Mouse (Mus musculus): Measurements from ENCODE around the gene Btnl6. TPM values are rescaled to one million over a fixed set of nuclear protein-coding genes. Genes with fewer than 3 reads are reported as not detected.
"Not testable (repeated sequence)": the region's sequence is repeated elsewhere in the genome, so short reads cannot be mapped to it uniquely, and the experiment has no call there.

Gene Btnl6
- polyA plus RNA-seq, 1 experiment from 2014 or later = not detected

DNA sequence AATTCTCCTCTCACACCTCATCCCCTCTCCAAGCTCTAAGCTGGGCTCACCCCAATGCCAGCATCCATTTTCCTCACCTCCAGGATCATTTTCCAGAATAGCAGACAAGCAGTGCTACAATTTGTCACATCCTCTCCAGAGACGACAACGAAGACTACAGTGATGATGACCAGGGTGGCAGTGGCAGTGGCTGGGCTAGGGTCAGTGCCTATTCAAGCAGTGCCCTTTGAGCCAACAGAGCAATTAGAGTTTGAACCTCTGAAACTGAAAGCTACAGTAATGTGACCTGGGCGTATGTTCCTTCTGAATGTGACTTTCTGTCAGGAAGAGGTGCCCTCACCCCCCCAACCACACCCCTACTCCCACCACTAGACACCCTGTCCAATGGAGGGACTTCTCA is 32.0 kb upstream of the Btnl6 start:
- H3K9ac ChIP-seq = no peak overlapping the region
- H3K4me1 ChIP-seq = no peaks in the 10 kb centered on the region
- WGBS = 87% methylated on average over 3 of the region's 3 CpGs
- H3K9me3 ChIP-seq = no peaks in the 10 kb centered on the region
- no peaks in the 10 kb centered on the region for H3K27me3 ChIP-seq
- ATAC-seq (ENCODE audit: low FRiP score) = no peak
- no peaks in the 10 kb centered on the region for H3K36me3 ChIP-seq (replicated peaks)
- H3K27ac ChIP-seq = no peak overlapping the region
- no peak overlapping the region for H3K4me3 ChIP-seq (replicated peaks)
- H3K4me2 ChIP-seq = no peak overlapping the region

DNA sequence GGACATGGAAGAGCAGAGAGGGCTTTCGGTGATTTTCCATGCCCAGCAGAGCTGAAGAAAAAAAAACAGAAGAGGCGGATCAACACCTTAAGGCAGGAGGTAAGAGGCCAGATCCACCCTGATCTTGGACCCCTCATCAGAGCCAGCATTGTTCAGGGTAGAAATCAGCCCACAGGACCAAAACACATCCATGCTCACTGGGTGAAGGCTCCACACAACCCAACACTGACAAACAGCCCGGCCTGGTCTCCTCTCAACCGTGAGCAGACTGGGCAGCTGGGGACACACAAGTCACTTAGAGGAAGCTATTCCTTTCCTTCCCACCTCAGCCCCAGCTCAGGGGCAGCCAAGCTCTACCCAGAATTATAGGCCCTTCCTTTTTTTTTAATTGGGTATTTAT is 30.4 kb upstream of the Btnl6 start:
- Histone ChIP-seq H3K9me3 (no peaks in the 10 kb centered on the region), H3K27ac (no peak overlapping the region), H3K36me3 (replicated peaks) (no peaks in the 10 kb centered on the region), H3K9ac (no peak overlapping the region), H3K4me3 (replicated peaks) (no peak overlapping the region), H3K4me2 (no peak overlapping the region), H3K4me1 (no peaks in the 10 kb centered on the region), H3K27me3 (no peaks in the 10 kb centered on the region)
- WGBS = 95% methylated on average over 4 of the region's 4 CpGs
- no peak for ATAC-seq (ENCODE audit: low FRiP score)

DNA sequence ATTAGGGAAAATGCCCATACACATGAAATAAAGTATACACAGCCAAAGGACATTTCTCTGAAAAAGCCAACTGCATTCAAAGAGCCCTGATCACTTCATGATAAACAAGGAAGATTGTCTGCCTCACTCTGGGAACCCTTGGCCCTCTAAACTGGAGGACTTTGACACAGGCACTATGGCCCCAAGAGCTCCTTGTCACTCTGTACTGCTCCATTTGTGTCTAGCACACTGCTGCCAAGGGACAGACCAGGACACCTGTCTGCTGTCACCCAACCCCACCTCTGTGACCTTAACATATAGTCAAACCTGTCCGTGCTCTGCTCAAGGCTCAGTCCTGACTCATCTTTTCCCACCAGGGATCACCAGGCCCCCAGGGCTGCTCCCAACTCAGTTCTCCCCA is 29.6 kb upstream of the Btnl6 start:
- Histone ChIP-seq H3K27ac (no peak overlapping the region), H3K4me2 (no peak overlapping the region), H3K4me1 (no peaks in the 10 kb centered on the region), H3K9me3 (no peaks in the 10 kb centered on the region), H3K9ac (no peak overlapping the region), H3K36me3 (replicated peaks) (no peaks in the 10 kb centered on the region), H3K27me3 (no peaks in the 10 kb centered on the region), H3K4me3 (replicated peaks) (no peak overlapping the region)
- WGBS = 93% methylated on average over 1 of the region's 1 CpGs
- ATAC-seq (ENCODE audit: low FRiP score) = no peak

DNA sequence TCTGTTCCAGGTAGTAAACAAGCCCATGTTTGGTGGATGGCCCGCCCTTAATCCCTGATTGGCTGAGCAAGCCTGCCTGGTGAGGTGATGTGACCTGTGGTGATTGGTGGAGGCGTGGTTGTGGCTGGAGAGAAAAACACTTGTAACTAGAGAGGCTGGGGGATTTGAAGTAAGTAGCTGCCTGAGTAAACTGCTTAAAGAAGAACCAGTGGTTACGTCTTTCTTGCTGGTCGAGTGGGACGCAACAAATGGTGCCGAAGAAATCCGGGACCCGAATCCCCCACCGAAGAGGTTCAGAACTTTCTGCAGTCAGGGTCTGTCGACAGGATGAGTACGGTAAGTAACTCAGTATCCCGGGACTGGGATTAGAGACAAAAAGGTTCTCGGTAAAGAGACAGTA is 26.4 kb upstream of the Btnl6 start:
- H3K4me2 ChIP-seq; H3K36me3 ChIP-seq (replicated peaks); H3K4me3 ChIP-seq (replicated peaks); ATAC-seq (ENCODE audit: low FRiP score); H3K9me3 ChIP-seq; H3K27me3 ChIP-seq; H3K4me1 ChIP-seq; H3K27ac ChIP-seq; H3K9ac ChIP-seq: not testable (repeated sequence)
- WGBS = 92% methylated on average over 13 of the region's 13 CpGs

DNA sequence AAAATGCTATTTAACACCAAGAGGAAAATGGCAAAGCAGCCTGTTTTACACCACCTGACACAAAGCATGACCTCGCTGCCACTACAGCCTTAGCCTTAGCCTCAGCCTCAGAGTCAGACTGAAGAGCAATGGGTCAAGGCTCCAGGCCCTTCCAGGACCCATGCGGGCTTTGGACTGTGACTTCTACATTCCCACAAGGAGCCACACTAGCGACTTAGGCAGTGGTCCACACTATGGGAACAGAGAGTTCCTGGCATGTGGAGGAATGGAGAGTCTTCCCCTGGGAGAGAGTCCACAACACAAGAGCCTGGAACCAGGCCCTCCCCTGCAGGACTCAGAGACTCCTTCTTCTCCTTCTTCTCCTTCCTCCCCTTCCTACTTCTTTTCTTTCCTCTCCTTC is 15.5 kb upstream of the Btnl6 start:
- Histone ChIP-seq H3K4me3 (replicated peaks) (no peak overlapping the region), H3K36me3 (replicated peaks) (no peaks in the 10 kb centered on the region), H3K9ac (no peak overlapping the region), H3K4me1 (no peaks in the 10 kb centered on the region), H3K27ac (no peak overlapping the region), H3K9me3 (no peaks in the 10 kb centered on the region), H3K27me3 (no peaks in the 10 kb centered on the region), H3K4me2 (no peak overlapping the region)
- no peak for ATAC-seq (ENCODE audit: low FRiP score)
- 78% methylated on average over 3 of the region's 3 CpGs for WGBS

DNA sequence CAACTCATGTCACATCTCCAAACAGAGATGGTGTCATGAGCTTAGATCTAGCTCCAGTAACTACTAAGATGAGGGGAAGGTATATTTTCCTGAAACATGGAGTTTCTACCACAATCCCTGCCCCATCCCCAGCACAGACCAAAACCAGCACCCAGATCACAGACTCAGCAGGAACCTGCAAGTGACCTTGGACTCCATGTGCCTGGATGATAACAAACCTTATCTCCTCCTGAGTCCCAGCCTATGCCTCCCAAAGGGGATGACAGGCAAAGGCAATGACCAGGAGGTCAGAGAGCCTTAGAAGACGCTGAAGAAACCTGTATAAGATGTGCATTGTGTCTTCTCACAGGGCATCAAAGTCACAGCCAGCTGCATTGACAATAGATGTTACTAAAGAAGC is 1.8 kb upstream of the Btnl6 start:
- Histone ChIP-seq H3K9me3 (no peaks in the 10 kb centered on the region), H3K4me2 (no peak overlapping the region), H3K4me3 (replicated peaks) (no peak overlapping the region), H3K27ac (no peak overlapping the region), H3K36me3 (replicated peaks) (no peaks in the 10 kb centered on the region), H3K4me1 (no peaks in the 10 kb centered on the region), H3K27me3 (no peaks in the 10 kb centered on the region), H3K9ac (no peak overlapping the region)
- no peak for ATAC-seq (ENCODE audit: low FRiP score)
- WGBS = 65% methylated on average over 1 of the region's 1 CpGs

DNA sequence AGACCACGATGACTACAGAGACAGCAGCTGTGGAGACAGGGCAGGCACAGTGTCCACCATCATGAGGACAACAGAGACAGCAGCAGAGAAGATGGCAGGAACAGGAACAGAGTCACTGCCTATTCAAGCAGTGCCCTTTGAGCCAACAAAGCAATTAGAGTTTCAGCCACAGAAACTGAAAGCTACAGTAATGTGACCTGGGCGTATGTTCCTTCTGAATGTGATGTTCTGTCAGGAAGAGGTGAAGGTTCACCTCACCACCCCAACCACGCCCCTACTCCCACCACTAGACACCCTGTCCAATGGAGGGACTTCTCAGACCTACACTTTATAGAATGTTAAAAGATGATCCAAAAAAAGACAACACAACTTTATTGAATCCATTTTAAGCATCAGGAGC is 1.4 kb upstream of the Btnl6 start:
- not testable (repeated sequence) for H3K9ac ChIP-seq; H3K27me3 ChIP-seq; H3K9me3 ChIP-seq; H3K4me2 ChIP-seq; H3K4me1 ChIP-seq; ATAC-seq (ENCODE audit: low FRiP score); H3K27ac ChIP-seq; H3K36me3 ChIP-seq (replicated peaks); H3K4me3 ChIP-seq (replicated peaks)
- 74% methylated on average over 3 of the region's 3 CpGs for WGBS

DNA sequence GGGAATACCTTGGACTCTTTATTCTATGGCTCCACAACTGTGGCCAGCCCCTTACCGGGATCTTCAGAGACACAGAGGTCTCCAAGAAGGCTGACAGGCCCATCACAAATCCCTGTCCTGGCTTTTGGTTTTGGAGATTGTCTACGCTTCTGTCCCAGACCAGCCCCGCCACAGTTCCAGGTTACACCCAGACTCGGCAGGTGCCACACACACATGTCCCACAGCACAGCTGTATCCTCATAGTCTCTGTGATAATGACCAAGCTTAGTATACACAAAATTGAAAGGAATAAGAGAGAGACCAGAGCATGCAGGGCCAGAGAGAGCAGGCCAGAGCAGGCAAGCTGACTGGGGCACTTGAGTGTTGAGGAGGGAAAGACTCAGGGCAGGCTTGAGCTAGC is 643 bp upstream of the Btnl6 start:
- H3K4me3 ChIP-seq (replicated peaks) = no peak overlapping the region
- ATAC-seq (ENCODE audit: low FRiP score) = no peak
- no peak overlapping the region for H3K4me2 ChIP-seq
- no peaks in the 10 kb centered on the region for H3K27me3 ChIP-seq
- H3K36me3 ChIP-seq (replicated peaks) = no peaks in the 10 kb centered on the region
- 91% methylated on average over 4 of the region's 4 CpGs for WGBS
- H3K9me3 ChIP-seq = no peaks in the 10 kb centered on the region
- no peak overlapping the region for H3K9ac ChIP-seq
- no peaks in the 10 kb centered on the region for H3K4me1 ChIP-seq
- no peak overlapping the region for H3K27ac ChIP-seq

DNA sequence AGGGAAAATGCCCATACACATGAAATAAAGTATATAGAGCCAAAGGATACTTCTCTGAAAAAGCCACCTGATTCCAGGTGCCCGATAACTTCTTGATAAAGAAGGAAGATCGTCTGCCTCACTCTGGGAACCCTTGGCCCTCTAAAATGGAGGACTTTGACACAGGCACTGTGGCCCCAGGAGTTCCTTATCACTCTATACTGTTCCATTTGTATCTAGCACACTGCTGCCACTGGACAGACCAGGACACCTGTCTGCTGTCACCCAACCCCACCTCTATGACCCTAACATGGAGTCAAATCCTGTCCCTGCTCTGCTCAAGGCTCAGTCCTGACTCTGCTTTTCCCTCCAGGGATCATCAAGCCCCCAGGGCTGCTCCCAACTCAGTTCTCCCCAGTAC is 638 bp downstream of the Btnl6 start:
- Histone ChIP-seq H3K4me2 (no peak overlapping the region), H3K27ac (no peak overlapping the region), H3K9me3 (no peaks in the 10 kb centered on the region), H3K36me3 (replicated peaks) (no peaks in the 10 kb centered on the region), H3K4me1 (no peaks in the 10 kb centered on the region), H3K9ac (no peak overlapping the region), H3K27me3 (no peaks in the 10 kb centered on the region), H3K4me3 (replicated peaks) (no peak overlapping the region)
- WGBS = 81% methylated on average over 2 of the region's 2 CpGs
- no peak for ATAC-seq (ENCODE audit: low FRiP score)

DNA sequence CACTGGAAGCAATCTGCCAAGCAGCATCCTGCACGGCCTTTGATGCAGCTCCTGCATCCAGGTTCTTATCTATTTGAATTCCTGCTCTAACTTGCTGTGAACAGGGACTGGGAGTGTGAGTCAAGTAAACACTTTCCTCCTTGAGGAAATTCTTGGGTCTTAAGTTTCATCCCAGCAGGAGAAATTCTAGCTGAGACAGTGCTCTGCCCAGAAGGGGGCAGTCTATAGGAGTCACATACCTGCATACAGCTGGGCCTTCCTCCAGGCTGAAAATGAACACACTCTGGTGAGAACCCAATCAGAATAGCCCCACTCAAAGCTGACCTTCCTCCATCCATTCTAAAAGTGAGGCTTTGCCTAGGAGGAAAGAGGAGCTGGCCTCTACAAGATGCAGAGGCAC is 5.4 kb downstream of the Btnl6 start:
- H3K4me1 ChIP-seq; H3K27ac ChIP-seq; H3K4me2 ChIP-seq; H3K9me3 ChIP-seq; H3K4me3 ChIP-seq (replicated peaks); H3K27me3 ChIP-seq; H3K9ac ChIP-seq; ATAC-seq (ENCODE audit: low FRiP score); H3K36me3 ChIP-seq (replicated peaks): not testable (repeated sequence)
- 77% methylated on average over 1 of the region's 1 CpGs for WGBS

DNA sequence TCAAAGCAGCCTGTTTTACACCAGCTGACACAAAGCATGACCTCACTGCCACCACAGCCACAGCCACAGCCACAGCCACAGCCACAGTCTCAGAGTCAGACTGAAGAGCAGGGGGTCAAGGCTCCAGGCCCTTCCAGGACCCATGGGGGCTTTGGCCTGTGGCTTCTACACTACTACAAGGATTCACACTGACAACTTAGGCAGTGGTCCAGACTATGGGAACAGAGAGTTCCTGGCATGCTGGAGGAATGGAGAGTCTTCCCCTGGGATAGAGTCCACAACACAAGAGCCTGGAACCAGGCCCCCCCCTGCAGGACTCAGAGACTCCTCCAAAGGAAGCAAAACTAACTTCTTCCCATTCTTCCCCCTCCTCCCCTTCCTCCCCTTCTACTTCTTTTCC is 9.6 kb downstream of the Btnl6 start:
- H3K4me3 ChIP-seq (replicated peaks) = no peak overlapping the region
- H3K36me3 ChIP-seq (replicated peaks) = no peaks in the 10 kb centered on the region
- H3K27ac ChIP-seq = no peak overlapping the region
- no peak overlapping the region for H3K9ac ChIP-seq
- no peaks in the 10 kb centered on the region for H3K4me1 ChIP-seq
- ATAC-seq (ENCODE audit: low FRiP score) = no peak
- H3K4me2 ChIP-seq = no peak overlapping the region
- no peaks in the 10 kb centered on the region for H3K27me3 ChIP-seq
- H3K9me3 ChIP-seq = no peaks in the 10 kb centered on the region

DNA sequence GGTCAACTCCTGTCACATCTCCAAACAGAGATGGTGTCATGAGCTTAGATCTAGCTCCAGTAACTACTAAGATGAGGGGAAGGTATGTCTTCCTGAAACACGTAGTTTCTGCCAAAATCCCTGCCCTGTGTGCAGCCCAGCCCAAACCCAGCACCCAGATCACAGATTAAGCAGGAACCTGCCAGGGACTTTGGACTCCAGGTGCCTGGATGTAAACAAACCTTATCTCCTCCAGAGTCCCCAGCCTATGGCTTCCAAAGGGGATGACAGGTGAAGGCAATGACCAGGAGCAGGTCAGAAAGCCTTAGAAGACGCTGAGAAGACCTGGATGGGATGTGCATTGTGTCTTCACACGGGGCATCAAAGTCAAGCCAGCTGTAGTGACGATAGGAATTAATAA is 19.4 kb downstream of the Btnl6 start:
- not testable (repeated sequence) for H3K4me3 ChIP-seq (replicated peaks); H3K27ac ChIP-seq; H3K9me3 ChIP-seq; H3K4me2 ChIP-seq; H3K36me3 ChIP-seq (replicated peaks); ATAC-seq (ENCODE audit: low FRiP score); H3K9ac ChIP-seq; H3K27me3 ChIP-seq; H3K4me1 ChIP-seq
- WGBS = 86% methylated on average over 4 of the region's 4 CpGs

DNA sequence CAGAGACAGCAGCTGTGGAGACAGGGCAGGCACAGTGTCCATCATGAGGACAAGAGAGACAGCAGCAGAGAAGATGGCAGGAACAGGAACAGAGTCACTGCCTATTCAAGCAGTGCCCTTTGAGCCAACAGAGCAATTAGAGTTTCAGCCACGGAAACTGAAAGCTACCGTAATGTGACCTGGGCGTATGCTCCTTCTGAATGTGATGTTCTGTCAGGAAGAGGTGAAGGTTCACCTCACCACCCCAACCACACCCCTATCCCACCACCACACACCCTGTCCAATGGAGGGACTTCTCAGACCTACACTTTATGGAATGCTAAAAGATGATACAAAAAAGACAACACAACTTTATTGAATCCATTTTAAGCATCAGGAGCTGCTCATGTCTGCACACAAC is 19.8 kb downstream of the Btnl6 start:
- not testable (repeated sequence) for ATAC-seq (ENCODE audit: low FRiP score); H3K27me3 ChIP-seq

DNA sequence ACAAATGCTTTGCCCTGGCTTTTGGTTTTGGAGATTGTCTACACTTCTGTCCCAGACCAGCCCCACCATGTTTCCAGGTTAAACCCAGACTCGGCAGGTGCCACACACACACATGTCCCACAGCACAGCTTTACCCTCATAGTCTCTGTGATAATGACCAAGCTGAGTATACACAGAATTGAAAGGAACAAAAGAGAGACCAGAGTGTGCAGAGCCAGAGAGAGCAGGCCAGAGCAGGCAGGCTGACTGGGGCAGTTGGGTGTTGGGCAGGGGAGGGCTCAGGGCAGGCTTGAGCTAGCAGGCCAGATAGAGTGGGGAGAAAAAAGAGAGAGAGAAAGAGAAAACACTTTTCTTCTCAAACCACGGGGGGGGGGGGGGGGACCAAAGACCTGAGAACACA is 20.6 kb downstream of the Btnl6 start:
- Histone ChIP-seq H3K4me1 (no peaks in the 10 kb centered on the region), H3K36me3 (replicated peaks) (no peaks in the 10 kb centered on the region), H3K27me3 (no peaks in the 10 kb centered on the region), H3K4me2 (no peak overlapping the region), H3K9me3 (no peaks in the 10 kb centered on the region), H3K9ac (no peak overlapping the region), H3K4me3 (replicated peaks) (no peak overlapping the region), H3K27ac (no peak overlapping the region)
- no peak for ATAC-seq (ENCODE audit: low FRiP score)
- WGBS = 52% methylated on average over 2 of the region's 2 CpGs

More for the DNA sequence above, 19.8 kb downstream of the Btnl6 start:
- not testable (repeated sequence) for H3K27ac ChIP-seq; H3K9me3 ChIP-seq; H3K9ac ChIP-seq; H3K4me3 ChIP-seq (replicated peaks); H3K4me2 ChIP-seq; H3K4me1 ChIP-seq; H3K36me3 ChIP-seq (replicated peaks)
- 90% methylated on average over 3 of the region's 3 CpGs for WGBS

All from forebrain, embryonic 12.5 days (tissue).